Mouse (Mus musculus): Measurements from ENCODE around the gene Abhd17b.

DNA sequence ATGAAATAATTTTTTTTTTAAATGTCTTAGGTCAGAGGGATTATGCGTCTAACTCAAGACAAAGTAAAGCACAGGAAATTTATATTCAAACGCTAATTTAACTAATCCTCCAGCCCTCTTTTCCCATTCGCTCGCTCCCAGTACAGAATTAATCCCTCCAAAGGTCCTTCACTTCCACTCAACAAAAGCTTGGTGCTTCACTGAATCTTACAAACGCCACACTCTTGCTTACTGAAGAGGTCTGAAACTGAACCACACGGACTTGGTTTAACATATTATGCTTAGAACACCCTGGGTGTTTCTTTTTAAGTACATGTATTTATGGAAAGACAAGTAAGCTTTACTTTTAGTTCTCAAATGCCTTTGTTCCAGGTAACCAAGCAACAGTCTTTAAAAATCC, 41.7 kb upstream of the Abhd17b start:
- no peak for TF ChIP-seq POLR2A (IDR thresholded peaks at IDR 0.05; ENCODE audit: extremely low read depth, insufficient read depth, low read length)
- TF ChIP-seq CTCF (IDR thresholded peaks at IDR 0.05; ENCODE audit: extremely low read depth, insufficient read depth, low read length) = no peak
